Comparison of ENCODE assay signal across 28 mouse cellular contexts in genomic region chr11:35454781-35455180, GRCm38 (mm10).
DNase-seq lines count a peak whose midpoint lies in the region; ATAC-seq lines count a peak whose summit lies in the region.
"Had no signal": no experiment of that assay in that cellular context is flagged by ENCODE, and none has a peak within 500 bp of the region (broad histone marks: within the 10 kb centered on the region; RNA-seq: fewer than 3 reads in every experiment).

No protein-coding gene starts in this region.

- H3K27ac ChIP-seq in forebrain, embryonic 13.5 days = no peak overlapping the region
- no peak overlapping the region; the same call in 1 of the 2 replicates for H3K27ac ChIP-seq in forebrain, embryonic 10.5 days
- 0 out of 2 replicates have a peak overlapping the region, but pooled peaks have one; percentile 1 for H3K27ac ChIP-seq in midbrain, embryonic 12.5 days (replicated peaks)
- no peak overlapping the region for H3K27ac ChIP-seq in midbrain, embryonic 15.5 days
- no peak overlapping the region for H3K27ac ChIP-seq in hindbrain, embryonic 13.5 days
- H3K27ac ChIP-seq: embryonic facial prominence, embryonic 12.5 days; heart, embryonic 10.5 days; intestine, embryonic 15.5 days; left cerebral cortex, adult 2 months; liver, embryonic 13.5 days; neural tube, embryonic 13.5 days; stomach, postnatal 0 days had no signal

- DNase-seq in forebrain, embryonic 10.5 days (ENCODE audit: extremely low spot score, low spot score) = no peak
- peak; percentile 77 for DNase-seq in retina, postnatal 1 day
- no peak for DNase-seq in frontal cortex, postnatal 14 days (ENCODE audit: low spot score in 2 of 2)
- DNase-seq: adrenal gland, postnatal 36 days; B cell, adult 2 months; cerebellum, adult 11 months; cerebellum, postnatal 10 days; heart, postnatal 4 days; kidney, adult 8-10 months; kidney, postnatal 10 days; liver, embryonic 13.5 days; lung, adult 2 months; thymus, adult 2 months; thymus, postnatal 4 days had no signal

- no peaks in the 10 kb centered on the region for H3K9me3 ChIP-seq in forebrain, embryonic 13.5 days (replicated peaks)
- H3K9me3 ChIP-seq in forebrain, embryonic 10.5 days = no peaks in the 10 kb centered on the region
- H3K9me3 ChIP-seq in midbrain, embryonic 12.5 days = no peaks in the 10 kb centered on the region
- H3K9me3 ChIP-seq in midbrain, embryonic 15.5 days = no peaks in the 10 kb centered on the region
- H3K9me3 ChIP-seq in hindbrain, embryonic 13.5 days = no peaks in the 10 kb centered on the region
- H3K9me3 ChIP-seq: embryonic facial prominence, embryonic 12.5 days; heart, embryonic 10.5 days; intestine, embryonic 15.5 days; liver, embryonic 13.5 days; neural tube, embryonic 13.5 days had no signal

- peaks cover 19% of the 10 kb centered on the region for H3K4me1 ChIP-seq in forebrain, embryonic 13.5 days
- peaks cover 44% of the 10 kb centered on the region for H3K4me1 ChIP-seq in forebrain, embryonic 10.5 days
- peaks cover 23% of the 10 kb centered on the region for H3K4me1 ChIP-seq in midbrain, embryonic 12.5 days
- H3K4me1 ChIP-seq in midbrain, embryonic 15.5 days = peaks cover 24% of the 10 kb centered on the region
- H3K4me1 ChIP-seq in hindbrain, embryonic 13.5 days (replicated peaks) = peaks cover 35% of the 10 kb centered on the region
- H3K4me1 ChIP-seq: intestine, embryonic 15.5 days; liver, embryonic 13.5 days had no signal

- H3K36me3 ChIP-seq in forebrain, embryonic 13.5 days (ENCODE audit: poor library complexity, severe bottlenecking) = no peaks in the 10 kb centered on the region
- no peaks in the 10 kb centered on the region for H3K36me3 ChIP-seq in forebrain, embryonic 10.5 days (replicated peaks)
- H3K36me3 ChIP-seq in midbrain, embryonic 12.5 days = no peaks in the 10 kb centered on the region
- no peaks in the 10 kb centered on the region for H3K36me3 ChIP-seq in midbrain, embryonic 15.5 days (replicated peaks)
- no peaks in the 10 kb centered on the region for H3K36me3 ChIP-seq in hindbrain, embryonic 13.5 days
- H3K36me3 ChIP-seq: embryonic facial prominence, embryonic 12.5 days; G1E; heart, embryonic 10.5 days; intestine, embryonic 15.5 days; liver, embryonic 13.5 days; neural tube, embryonic 13.5 days had no signal

- no peak overlapping the region for H3K4me3 ChIP-seq in forebrain, embryonic 13.5 days
- no peak overlapping the region for H3K4me3 ChIP-seq in forebrain, embryonic 10.5 days
- no peak overlapping the region for H3K4me3 ChIP-seq in midbrain, embryonic 12.5 days
- no peak overlapping the region for H3K4me3 ChIP-seq in midbrain, embryonic 15.5 days
- no peak overlapping the region for H3K4me3 ChIP-seq in hindbrain, embryonic 13.5 days
- H3K4me3 ChIP-seq: embryonic facial prominence, embryonic 12.5 days; erythroblast, embryonic 14.5 days; heart, embryonic 10.5 days; intestine, embryonic 15.5 days; left cerebral cortex, adult 2 months; liver, embryonic 13.5 days; neural tube, embryonic 13.5 days had no signal

- no peak overlapping the region for H3K9ac ChIP-seq in forebrain, embryonic 13.5 days
- H3K9ac ChIP-seq in midbrain, embryonic 12.5 days (replicated peaks) = no peak overlapping the region
- no peak overlapping the region for H3K9ac ChIP-seq in midbrain, embryonic 15.5 days
- H3K9ac ChIP-seq in hindbrain, embryonic 13.5 days = no peak overlapping the region
- H3K9ac ChIP-seq: embryonic facial prominence, embryonic 12.5 days; intestine, embryonic 15.5 days; liver, embryonic 13.5 days had no signal

- peak overlapping the region; percentile 16; the same call in 1 of the 2 replicates for H3K4me2 ChIP-seq in forebrain, embryonic 13.5 days
- H3K4me2 ChIP-seq in midbrain, embryonic 12.5 days (replicated peaks) = peak overlapping the region; percentile 24
- H3K4me2 ChIP-seq in midbrain, embryonic 15.5 days = no peak overlapping the region
- no peak overlapping the region for H3K4me2 ChIP-seq in hindbrain, embryonic 13.5 days
- H3K4me2 ChIP-seq: embryonic facial prominence, embryonic 12.5 days; intestine, embryonic 15.5 days; liver, embryonic 13.5 days; neural tube, embryonic 13.5 days had no signal

- H3K27me3 ChIP-seq in forebrain, embryonic 13.5 days = peaks cover 96% of the 10 kb centered on the region
- peaks cover 98% of the 10 kb centered on the region for H3K27me3 ChIP-seq in forebrain, embryonic 10.5 days (ENCODE audit: poor library complexity, severe bottlenecking)
- peaks cover 82% of the 10 kb centered on the region for H3K27me3 ChIP-seq in midbrain, embryonic 12.5 days
- H3K27me3 ChIP-seq in midbrain, embryonic 15.5 days (replicated peaks) = peaks cover 62% of the 10 kb centered on the region
- H3K27me3 ChIP-seq in hindbrain, embryonic 13.5 days = peaks cover 22% of the 10 kb centered on the region
- H3K27me3 ChIP-seq: CH12.LX; intestine, embryonic 15.5 days; liver, embryonic 13.5 days had no signal

- 4% methylated on average over 4 of the region's 4 CpGs for WGBS in forebrain, embryonic 13.5 days
- WGBS in forebrain, embryonic 10.5 days = 30% methylated on average over 4 of the region's 4 CpGs
- 19% methylated on average over 4 of the region's 4 CpGs for WGBS in midbrain, embryonic 12.5 days
- WGBS in midbrain, embryonic 15.5 days = 14% methylated on average over 4 of the region's 4 CpGs
- WGBS in hindbrain, embryonic 13.5 days = 15% methylated on average over 4 of the region's 4 CpGs

- peak; percentile 28; the same call in 1 of the 2 replicates for ATAC-seq in forebrain, embryonic 13.5 days
- peak; percentile 70 for ATAC-seq in midbrain, embryonic 12.5 days (ENCODE audit: low FRiP score, low read depth)
- ATAC-seq in midbrain, embryonic 15.5 days (replicated peaks) = no peak
- peak; percentile 33; the same call in 1 of the 2 replicates for ATAC-seq in hindbrain, embryonic 13.5 days (ENCODE audit: low FRiP score)
- ATAC-seq: intestine, embryonic 15.5 days; Patski had no signal

Comparison
In these comparisons a context has a peak if more than half of its experiments do, and no peak if none do; other contexts are left out.
1. H3K4me2 ChIP-seq: peak in forebrain, embryonic 13.5 days (single experiment) and midbrain, embryonic 12.5 days (single experiment); none in midbrain, embryonic 15.5 days (single experiment) and hindbrain, embryonic 13.5 days (single experiment).